Mouse (Mus musculus): ENCODE results near the gene Fsd2.

DNA sequence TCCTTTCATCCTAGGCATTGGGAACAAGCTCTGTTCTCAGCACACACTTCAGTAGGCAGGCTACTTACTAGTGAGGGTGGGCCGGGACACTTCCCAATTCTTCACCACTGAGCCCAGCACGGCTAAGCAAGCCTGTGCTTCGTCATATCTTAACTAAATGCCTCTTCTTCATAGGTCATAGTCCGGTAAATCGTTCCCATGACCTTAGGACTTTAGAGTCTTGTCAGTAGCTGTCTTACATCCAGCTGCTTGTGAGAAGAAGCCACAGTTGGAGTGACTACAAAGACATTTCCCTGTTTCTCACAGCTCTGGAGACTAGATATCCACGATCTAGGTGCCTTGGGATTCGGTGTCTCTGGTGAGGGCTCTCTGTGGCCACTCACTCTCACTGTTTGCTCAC, 18.6 kb upstream of the Fsd2 start:
- TF ChIP-seq EP300 (IDR thresholded peaks at IDR 0.05; ENCODE audit: low read depth in 1 of 2, low read length in 2 of 2) (no peak), CTCF (IDR thresholded peaks at IDR 0.05 in 2 of 3, conservative IDR thresholded peaks at IDR 0.05 in 1 of 3; ENCODE audit: control insufficient read depth in 1 of 3, insufficient read depth in 1 of 3, low read depth in 2 of 3, low read length in 3 of 3, poor library complexity in 1 of 3, severe bottlenecking in 1 of 3) (no peak), SMC3 (IDR thresholded peaks at IDR 0.05; ENCODE audit: low read depth, low read length) (no peak), POLR2A (IDR thresholded peaks at IDR 0.05; ENCODE audit: control insufficient read depth in 1 of 2, insufficient read depth in 1 of 2, low read depth in 1 of 2, low read length in 2 of 2, poor library complexity in 1 of 2) (no peak), NELFE (IDR thresholded peaks at IDR 0.05; ENCODE audit: low read depth, low read length) (no peak), RCOR1 (IDR thresholded peaks at IDR 0.05; ENCODE audit: low read depth, low read length) (no peak), E2F4 (IDR thresholded peaks at IDR 0.05; ENCODE audit: borderline replicate concordance, low read depth, low read length) (no peak), GATA1 (IDR thresholded peaks at IDR 0.05; ENCODE audit: low read depth, low read length) (no peak), USF1 (IDR thresholded peaks at IDR 0.05; ENCODE audit: low read depth, low read length) (no peak), ZMIZ1 (IDR thresholded peaks at IDR 0.05; ENCODE audit: low read depth, low read length) (no peak), HCFC1 (IDR thresholded peaks at IDR 0.05; ENCODE audit: low read depth, low read length) (no peak), POLR2AphosphoS2 (IDR thresholded peaks at IDR 0.05; ENCODE audit: low read length) (no peak), ETS1 (IDR thresholded peaks at IDR 0.05; ENCODE audit: low read depth, low read length) (no peak), GABPA (IDR thresholded peaks at IDR 0.05; ENCODE audit: low read depth, low read length) (no peak)

All from MEL (cell line).